Mouse (Mus musculus) cerebellum, adult 2 months (tissue): Measurements from ENCODE around the gene Sox11.

ENCODE experiments used
- CTCF ChIP-seq: fragments of 200-500 bp; IDR thresholded peaks from 2 replicates; pipeline ENCODE4 v1.5.1; 2011; ENCODE audit warnings: low read depth, mild to moderate bottlenecking, control low read depth, low read length, moderate library complexity, borderline replicate concordance; ENCODE audit not compliant: insufficient read depth
- POLR2A ChIP-seq: fragments of 200-500 bp; IDR thresholded peaks from 2 replicates; pipeline ENCODE4 v1.6.1; 2011; ENCODE audit warnings: low read length, control low read depth, borderline replicate concordance; ENCODE audit not compliant: insufficient read depth

DNA sequence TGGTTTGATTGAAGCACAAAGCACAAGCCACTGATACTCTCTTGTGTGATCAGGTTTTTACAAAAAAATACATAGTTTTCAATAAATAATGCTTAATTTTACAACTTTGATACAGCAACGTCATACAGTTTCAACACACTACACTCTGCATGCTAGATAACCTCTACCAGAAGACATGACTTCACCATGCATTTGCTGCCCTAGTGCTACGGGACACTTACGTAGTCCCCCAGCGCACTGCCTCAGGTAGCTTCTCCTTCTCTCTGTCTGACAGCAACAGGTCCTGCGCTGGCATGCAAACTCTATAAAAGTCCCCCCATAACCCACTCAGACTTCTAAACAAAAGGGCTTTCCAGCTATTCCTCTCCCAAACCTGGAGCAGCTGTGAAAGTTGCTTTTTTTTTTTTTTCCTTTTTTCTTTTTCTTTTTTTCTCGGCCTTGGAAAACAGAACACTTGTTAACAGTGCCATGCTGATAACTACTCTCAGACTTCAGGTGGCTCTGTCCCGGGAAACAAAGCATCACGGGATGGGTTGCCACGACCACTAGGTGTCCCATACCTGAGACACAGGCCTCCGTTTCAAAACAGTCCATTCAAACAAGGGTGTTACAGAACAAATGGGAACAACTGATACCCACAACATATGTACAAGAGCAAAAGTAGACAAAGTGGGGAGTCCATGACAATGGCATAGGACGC lies 6.9 kb downstream of the Sox11 start:
- TF ChIP-seq CTCF (peak; percentile 30; the same call in 1 of the 2 replicates), POLR2A (no peak)
